Mouse (Mus musculus) G1E-ER4 (cell line): ENCODE results near the gene Cxcr5. TPM values are rescaled to one million over a fixed set of nuclear protein-coding genes. Genes with fewer than 3 reads are reported as not detected.

Source experiments
- GATA1 ChIP-seq: IDR thresholded peaks from one replicate; pipeline ENCODE4 v1.8.0; 2012; ENCODE audit warnings: low read length, inconsistent platforms
- polyA plus RNA-seq: library from polyadenylated mRNA; stranded (reverse); fragments of >175 nt; gene quantifications from 2 replicates; pipeline ENCODE4 v1.2.3, GENCODE M21; 2012

Gene Cxcr5
- polyA plus RNA-seq, 1 experiment = not detected

- no peak for TF ChIP-seq GATA1
Observed at GRCm38 (mm10) chr9:44509487-44510354, 52.0 kb downstream of the Cxcr5 start.

GRCm38 (mm10) chr9:44508721-44509486 lies 52.8 kb downstream of the Cxcr5 start:
- no peak for TF ChIP-seq GATA1

DNA sequence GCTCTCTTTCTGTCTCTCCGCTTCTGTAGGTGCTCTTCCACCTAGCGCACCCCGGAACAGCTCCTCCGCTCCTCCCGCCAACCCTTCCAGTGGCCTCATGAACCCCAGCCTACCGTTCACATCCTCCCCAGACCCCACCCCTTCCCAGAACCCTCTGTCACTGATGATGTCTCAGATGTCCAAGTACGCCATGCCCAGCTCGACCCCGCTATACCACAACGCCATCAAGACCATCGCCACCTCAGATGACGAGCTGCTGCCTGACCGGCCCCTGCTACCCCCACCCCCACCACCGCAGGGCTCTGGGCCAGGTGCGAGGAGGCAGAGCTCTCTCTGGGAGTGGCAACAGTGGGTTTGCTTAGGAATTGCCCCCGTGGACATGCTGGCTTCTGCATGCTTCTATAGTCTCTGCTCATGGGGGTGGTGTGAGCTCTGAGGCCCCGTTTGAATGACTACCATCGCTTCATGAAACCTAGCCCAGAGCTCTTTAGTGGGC lies 53.5 kb downstream of the Cxcr5 start:
- no peak for TF ChIP-seq GATA1

- no peak for TF ChIP-seq GATA1
Observed at GRCm38 (mm10) chr9:44507345-44507744, 54.3 kb downstream of the Cxcr5 start.

- no peak for TF ChIP-seq GATA1
Observed at GRCm38 (mm10) chr9:44506566-44506965, 55.1 kb downstream of the Cxcr5 start.

DNA sequence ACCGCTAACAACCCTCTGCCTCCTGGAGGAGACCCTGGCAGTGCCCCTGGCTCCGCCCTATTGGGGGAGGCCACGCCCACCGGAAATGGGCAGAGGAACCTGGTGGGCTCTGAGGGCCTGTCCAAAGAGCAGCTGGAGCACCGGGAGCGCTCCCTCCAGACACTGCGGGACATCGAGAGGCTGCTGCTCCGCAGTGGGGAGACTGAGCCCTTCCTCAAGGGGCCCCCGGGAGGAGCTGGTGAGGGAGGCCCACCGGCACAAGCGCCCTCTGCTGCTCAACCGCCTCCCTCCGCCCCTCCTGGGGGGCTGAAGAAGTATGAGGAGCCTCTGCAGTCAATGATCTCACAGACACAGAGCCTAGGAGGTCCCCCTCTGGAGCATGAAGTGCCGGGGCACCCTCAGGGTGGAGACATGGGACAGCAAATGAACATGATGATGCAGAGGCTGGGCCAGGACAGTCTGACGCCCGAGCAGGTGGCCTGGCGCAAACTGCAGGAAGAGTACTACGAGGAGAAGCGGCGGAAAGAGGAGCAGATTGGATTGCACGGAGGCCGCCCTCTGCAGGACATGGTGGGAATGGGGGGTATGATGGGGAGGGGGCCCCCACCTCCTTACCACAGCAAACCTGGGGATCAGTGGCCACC lies 55.7 kb downstream of the Cxcr5 start:
- no peak for TF ChIP-seq GATA1

DNA sequence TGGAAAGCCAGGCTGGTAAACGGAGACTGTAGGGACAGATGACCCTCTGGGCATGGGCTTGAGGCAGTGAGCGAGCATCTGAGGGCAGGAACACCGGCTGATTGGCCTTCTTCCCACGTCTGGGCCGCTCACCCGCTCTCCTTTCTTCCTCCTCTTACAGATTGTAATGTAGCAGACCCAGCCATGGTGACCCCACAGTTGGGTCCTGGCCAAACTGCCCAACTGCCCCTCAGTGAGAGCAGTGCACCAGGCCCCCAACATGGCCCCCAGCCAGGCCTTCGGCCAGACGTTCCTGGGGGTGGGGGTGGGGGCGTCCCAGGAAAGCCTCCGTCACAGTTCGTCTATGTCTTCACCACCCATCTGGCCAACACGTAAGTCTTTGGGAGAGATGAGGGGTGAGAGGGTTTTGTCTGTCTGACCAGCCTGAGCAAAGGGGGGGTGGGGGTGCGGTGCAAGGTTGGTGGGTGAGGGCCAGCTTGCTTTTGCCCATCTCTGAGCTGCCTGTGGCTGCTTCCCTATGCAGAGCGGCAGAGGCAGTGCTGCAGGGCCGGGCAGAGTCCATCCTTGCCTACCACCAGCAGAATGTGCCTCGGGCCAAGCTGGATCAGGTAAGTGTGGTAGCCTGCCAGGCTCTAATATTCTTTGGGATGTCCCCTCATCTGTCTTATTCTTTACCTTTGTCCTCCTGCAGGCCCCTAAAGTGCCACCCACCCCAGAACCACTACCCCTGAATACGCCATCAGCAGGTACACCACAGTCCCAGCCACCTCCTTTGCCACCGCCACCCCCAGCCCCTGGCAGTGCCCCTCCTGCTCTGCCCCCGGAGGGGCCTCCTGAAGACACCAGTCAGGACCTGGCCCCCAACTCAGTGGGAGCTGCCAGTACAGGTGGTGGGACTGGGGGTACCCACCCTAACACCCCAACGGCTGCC lies 56.5 kb downstream of the Cxcr5 start:
- TF ChIP-seq GATA1 = no peak

GRCm38 (mm10) chr9:44502006-44502405 lies 59.7 kb downstream of the Cxcr5 start:
- no peak for TF ChIP-seq GATA1

GRCm38 (mm10) chr9:44501206-44501879 lies 60.3 kb downstream of the Cxcr5 start:
- no peak for TF ChIP-seq GATA1

DNA sequence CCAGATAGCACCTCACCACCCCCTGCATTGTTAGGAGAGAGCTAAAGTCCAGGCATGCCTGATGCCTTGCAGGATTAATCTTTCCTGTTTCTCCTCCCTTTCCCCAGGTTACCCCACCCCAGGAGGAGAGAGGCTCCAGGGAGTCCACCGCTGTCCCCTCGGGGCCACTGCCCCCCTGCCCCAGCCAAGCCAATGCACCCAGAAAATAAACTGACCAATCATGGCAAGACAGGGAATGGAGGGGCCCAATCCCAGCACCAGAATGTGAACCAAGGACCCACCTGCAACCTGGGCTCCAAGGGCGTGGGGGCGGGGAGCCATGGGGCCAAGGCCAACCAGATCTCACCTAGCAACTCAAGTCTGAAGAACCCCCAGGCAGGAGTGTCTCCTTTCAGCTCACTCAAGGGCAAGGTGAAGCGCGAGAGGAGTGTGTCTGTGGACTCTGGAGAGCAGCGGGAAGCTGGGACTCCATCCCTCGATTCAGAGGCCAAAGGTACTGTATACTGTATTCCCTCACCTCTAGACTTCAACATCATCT lies 61.0 kb downstream of the Cxcr5 start:
- TF ChIP-seq GATA1 = no peak

GRCm38 (mm10) chr9:44500163-44500533 lies 61.5 kb downstream of the Cxcr5 start:
- no peak for TF ChIP-seq GATA1

DNA sequence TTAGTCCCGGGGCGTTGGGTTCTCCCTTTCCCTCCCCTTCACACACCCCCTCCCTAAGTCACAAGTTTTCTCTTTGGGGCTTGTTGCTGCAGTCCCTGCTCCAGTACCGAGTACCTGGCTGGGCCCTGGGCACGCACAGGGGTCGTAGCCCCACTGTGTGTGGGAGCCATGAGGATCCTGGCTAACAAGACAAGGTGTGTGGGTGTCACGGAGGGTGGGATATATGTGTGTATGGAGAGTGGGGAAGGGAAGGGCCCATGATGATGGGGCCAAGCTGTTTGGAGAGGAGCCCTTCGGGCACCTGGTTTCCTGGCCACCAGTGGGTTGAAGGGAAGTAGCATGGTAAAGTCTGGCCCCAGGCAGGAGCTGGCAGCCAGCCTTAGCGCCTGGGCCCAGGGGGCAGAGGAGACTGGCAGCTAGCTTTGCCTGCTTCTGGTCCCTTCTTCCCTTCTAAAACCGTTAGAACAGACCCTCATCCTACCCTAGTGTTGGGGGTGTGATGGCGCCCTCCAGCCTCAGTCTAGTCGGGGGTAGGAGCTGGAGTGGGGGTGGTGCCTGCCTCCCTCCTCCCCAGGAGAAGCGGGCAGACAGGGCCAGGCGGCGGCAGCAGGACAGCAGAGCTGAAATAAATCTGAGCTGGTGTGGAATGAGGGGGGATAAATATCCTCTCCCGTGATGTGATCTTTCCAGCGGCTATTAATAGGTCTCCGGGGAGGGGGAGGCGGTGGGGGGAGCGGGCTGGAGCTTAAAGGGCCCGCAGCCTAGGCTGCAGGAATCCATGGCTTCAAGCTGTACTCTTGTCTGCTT lies 62.1 kb downstream of the Cxcr5 start:
- no peak for TF ChIP-seq GATA1
